Mouse (Mus musculus) thymus, adult 2 months (tissue): Measurements from ENCODE around the gene Fam189a1.

ENCODE experiments used
- CTCF ChIP-seq: fragments of 200-500 bp; IDR thresholded peaks from 2 replicates; pipeline ENCODE4 v1.5.1; 2012; ENCODE audit warnings: mild to moderate bottlenecking, control low read depth, low read length, moderate library complexity, borderline replicate concordance; ENCODE audit not compliant: control insufficient read depth, poor library complexity, insufficient read depth; ENCODE audit errors: extremely low read depth
- POLR2A ChIP-seq: fragments of 200-500 bp; IDR thresholded peaks from 2 replicates; pipeline ENCODE4 v1.6.1; 2012; ENCODE audit warnings: mild to moderate bottlenecking, low read length, control low read depth, moderate library complexity; ENCODE audit not compliant: control insufficient read depth, poor library complexity, insufficient read depth; ENCODE audit errors: extremely low read depth

DNA sequence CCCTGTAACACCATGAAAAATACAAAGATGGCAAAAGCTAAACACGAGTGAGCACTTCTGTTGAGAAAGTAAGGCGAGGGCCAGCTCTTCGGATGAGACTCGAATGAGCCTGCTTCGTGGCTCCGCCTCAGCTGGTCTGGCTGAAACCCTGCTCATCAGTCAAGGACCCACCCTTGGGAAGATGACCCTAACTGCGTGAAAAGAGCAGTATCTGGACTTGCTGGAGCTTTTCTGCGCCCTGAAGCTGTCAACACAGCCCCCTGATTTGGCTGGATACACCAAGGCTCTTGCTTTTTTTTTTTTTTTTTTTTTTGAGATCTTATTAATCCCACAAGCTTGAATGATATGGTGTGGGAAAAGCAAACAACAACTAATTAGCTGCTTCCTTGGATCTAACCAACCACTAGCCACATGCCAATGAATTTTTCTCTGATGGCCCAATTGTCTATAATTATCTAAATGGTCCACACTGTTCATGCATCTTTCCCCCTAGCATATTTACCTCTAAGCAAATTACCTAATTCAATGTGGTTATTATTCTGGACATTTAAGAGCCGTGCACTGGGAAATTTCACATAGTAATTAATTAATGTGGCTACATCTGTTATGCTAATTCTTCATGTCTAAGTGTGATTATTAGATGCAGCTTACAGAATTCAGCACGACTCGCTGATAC is 272.0 kb downstream of the Fam189a1 start:
- TF ChIP-seq CTCF (no peak), POLR2A (no peak)
